Mouse (Mus musculus) mesoderm, embryonic 11.5 days (tissue): ENCODE results near the gene Nosip.
"Not testable (repeated sequence)": the region's sequence is repeated elsewhere in the genome, so short reads cannot be mapped to it uniquely, and the experiment has no call there.

Experiments
- DNase-seq: peaks from one replicate; pipeline ENCODE4 v3.0.0-alpha.2; 2012; ENCODE audit warnings: low read depth, low spot score

Gene Nosip

DNA sequence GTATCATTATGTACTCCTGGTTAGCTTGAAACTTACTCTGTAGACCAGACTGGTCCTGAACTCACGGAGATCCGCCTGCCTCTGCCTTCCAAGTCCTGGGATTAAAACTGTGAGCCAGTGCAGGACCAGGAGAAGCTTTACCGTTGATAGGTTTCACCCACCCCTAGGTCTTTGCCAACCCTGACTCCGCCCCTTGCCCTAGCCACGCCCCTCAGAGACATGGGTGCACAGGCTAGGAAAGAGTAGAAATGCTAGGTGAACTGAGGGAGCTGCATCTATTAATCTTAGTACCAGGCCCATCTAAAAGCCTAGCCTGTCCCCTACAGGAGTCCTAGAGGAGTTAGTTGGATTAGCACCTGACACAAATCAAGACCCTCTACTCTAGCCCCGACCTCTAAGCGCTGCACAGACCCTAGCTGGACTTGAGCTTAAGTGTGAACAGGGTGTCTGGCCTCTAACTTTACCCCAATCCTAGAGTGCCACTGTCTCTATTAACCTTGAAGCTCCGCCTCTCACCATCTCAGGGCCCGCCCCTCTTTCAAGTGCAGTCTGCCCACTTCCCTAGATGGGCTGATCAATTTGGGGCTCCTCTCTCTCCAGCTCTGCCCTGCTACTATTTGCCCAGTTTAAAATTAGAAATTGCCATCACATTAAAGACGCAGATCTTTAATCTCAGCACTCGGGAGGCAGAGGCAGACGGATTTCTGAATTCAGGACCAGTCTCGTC is 28.2 kb downstream of the Nosip start:
- DNase-seq: no peak

- peak; percentile 51 for DNase-seq
Observed at GRCm38 (mm10) chr7:45091001-45091990, 29.1 kb downstream of the Nosip start.

GRCm38 (mm10) chr7:45092048-45092447 is 29.8 kb downstream of the Nosip start, which contains the start of gene Rcn3:
Gene Rcn3, minus strand, starts transcription at chr7:45092221.
- DNase-seq: peak; percentile 97

GRCm38 (mm10) chr7:45092828-45093515 is 30.7 kb downstream of the Nosip start:
- no peak for DNase-seq

- DNase-seq: no peak
Observed at GRCm38 (mm10) chr7:45093516-45093905, 31.3 kb downstream of the Nosip start.

- peak; percentile 72 for DNase-seq
Observed at GRCm38 (mm10) chr7:45094121-45094520, 31.9 kb downstream of the Nosip start.

- no peak for DNase-seq
Observed at GRCm38 (mm10) chr7:45095367-45095766, 33.1 kb downstream of the Nosip start.

- not testable (repeated sequence) for DNase-seq
Observed at GRCm38 (mm10) chr7:45095965-45096364, 33.7 kb downstream of the Nosip start.

DNA sequence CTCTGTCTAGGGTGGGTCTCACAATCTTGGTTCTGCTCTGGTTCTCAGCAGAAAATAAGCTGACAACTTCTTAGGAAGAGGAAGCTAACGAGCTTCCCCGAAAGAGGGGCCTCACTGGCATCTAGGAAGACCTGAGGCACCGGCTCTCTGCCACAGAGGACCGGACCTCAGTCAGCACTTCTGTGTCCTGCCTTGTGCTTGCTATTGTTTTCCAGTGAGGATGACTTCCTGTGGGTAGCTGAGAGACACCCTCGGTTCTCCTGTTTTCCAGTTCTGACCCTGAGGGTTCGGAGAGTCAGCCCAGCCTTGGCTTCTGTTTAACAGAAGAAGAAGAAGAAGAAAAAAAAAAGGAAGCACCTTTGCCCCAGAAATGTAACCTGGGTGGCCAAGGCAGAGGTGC is 35.2 kb downstream of the Nosip start:
- DNase-seq: no peak

- no peak for DNase-seq
Observed at GRCm38 (mm10) chr7:45098541-45099240, 36.5 kb downstream of the Nosip start.

- DNase-seq: no peak
Observed at GRCm38 (mm10) chr7:45100046-45100445, 37.8 kb downstream of the Nosip start.

GRCm38 (mm10) chr7:45102441-45102840 is 40.2 kb downstream of the Nosip start:
- DNase-seq: no peak

GRCm38 (mm10) chr7:45102940-45103585 is 40.8 kb downstream of the Nosip start:
- no peak for DNase-seq

- DNase-seq: no peak
Observed at GRCm38 (mm10) chr7:45103652-45104180, 41.5 kb downstream of the Nosip start, which contains the start of gene Fcgrt. Gene Fcgrt, minus strand, starts transcription at chr7:45103851.

- no peak for DNase-seq
Observed at GRCm38 (mm10) chr7:45104941-45105340, 42.7 kb downstream of the Nosip start.

- DNase-seq: no peak
Observed at GRCm38 (mm10) chr7:45105491-45105890, 43.3 kb downstream of the Nosip start.

- no peak for DNase-seq
Observed at GRCm38 (mm10) chr7:45106441-45106840, 44.2 kb downstream of the Nosip start.

DNA sequence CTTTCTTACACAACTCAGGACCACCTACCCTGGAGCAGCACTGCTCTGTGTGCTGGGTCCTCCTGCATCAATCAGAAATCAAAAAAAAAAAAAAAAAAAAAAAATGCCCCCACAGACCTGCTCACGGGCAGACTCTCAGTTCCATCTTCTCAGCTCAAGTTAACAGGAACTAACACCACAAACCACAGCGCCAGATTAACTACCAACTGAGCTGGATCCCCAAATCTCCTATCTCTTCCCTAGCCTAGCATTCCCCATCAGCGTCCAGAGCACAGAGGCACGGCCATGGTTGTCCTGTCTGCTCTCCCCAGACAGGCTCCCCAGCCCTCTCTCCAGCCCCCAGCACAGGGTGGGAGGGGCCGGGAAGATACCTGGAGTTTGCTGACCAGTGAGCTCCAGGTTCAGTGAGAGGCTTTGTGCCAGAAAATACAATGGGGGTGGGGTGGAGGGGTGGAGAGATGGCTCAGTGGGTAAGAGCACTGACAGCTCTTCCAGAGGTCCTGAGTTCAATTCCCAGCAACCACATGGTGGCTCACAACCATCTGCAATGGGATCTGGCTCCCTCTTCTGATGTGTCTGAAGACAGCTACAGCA is 44.9 kb downstream of the Nosip start:
- no peak for DNase-seq

GRCm38 (mm10) chr7:45110089-45110488 is 47.9 kb downstream of the Nosip start:
- DNase-seq: not testable (repeated sequence)

DNA sequence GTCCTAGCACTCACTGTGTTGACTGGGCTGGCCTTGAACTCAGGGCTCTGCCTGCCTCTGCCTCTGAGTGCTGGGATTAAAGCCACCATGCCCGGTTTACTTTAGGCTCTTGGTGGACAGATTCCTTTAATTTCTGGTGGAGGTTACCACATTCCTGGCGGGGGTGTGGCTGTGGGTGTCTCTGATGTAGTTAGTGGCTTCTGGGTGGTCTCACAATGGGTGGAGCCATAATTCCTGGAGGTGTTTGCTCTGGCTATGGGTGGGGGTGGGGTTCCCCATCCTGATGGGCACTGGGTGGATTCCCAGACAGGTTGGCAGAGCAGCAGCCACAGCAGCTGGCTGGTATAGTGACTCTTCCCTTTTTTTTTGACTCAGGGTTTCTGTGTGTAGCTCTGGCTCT is 49.7 kb downstream of the Nosip start:
- DNase-seq: no peak
